Mouse (Mus musculus) liver, postnatal 0 days (tissue): Measurements from ENCODE around the gene Shq1. TPM values are rescaled to one million over a fixed set of nuclear protein-coding genes. Genes with fewer than 3 reads are reported as not detected.

ENCODE experiments used
- ATAC-seq: fragments of 200-750 bp; cut with Nextera tagmentation; 2 replicates; pipeline ENCODE4 v1.8.0; 2017; ENCODE audit warnings: mild to moderate bottlenecking, moderate library complexity
- DNase-seq: peaks from one replicate; pipeline ENCODE4 v3.0.0-alpha.2; 2016
- H3K27ac ChIP-seq: fragments of 300-500 bp; sonication (generic); 2 replicates; pipeline ENCODE4 v1.5.1; 2014; ENCODE audit warnings: antibody characterized with exemption, moderate library complexity, mild to moderate bottlenecking, low read depth
- H3K27me3 ChIP-seq: fragments of 300-500 bp; sonication (generic); 2 replicates; pipeline ENCODE4 v1.6.1; 2014; ENCODE audit warnings: low read length, control low read depth, mixed read lengths; ENCODE audit not compliant: insufficient read depth
- H3K36me3 ChIP-seq: fragments of 300-500 bp; sonication (generic); replicated peaks from 2 replicates; pipeline ENCODE4 v1.6.1; 2014; ENCODE audit warnings: mild to moderate bottlenecking, control low read depth, low read length, moderate library complexity, mixed read lengths; ENCODE audit not compliant: insufficient read depth
- H3K4me1 ChIP-seq: fragments of 300-500 bp; sonication (generic); 2 replicates; pipeline ENCODE4 v1.6.1; 2014; ENCODE audit warnings: antibody characterized with exemption, mild to moderate bottlenecking, control low read depth; ENCODE audit not compliant: insufficient read depth
- H3K4me2 ChIP-seq: fragments of 300-500 bp; sonication (generic); 2 replicates; pipeline ENCODE4 v1.6.1; 2014; ENCODE audit warnings: low read depth, mild to moderate bottlenecking, low read length, moderate library complexity, mixed read lengths
- H3K4me3 ChIP-seq: fragments of 300-500 bp; sonication (generic); 2 replicates; pipeline ENCODE4 v1.5.1; 2014; ENCODE audit warnings: low read depth, low read length
- H3K9ac ChIP-seq: fragments of 300-500 bp; sonication (generic); replicated peaks from 2 replicates; pipeline ENCODE4 v1.6.1; 2014; ENCODE audit warnings: mild to moderate bottlenecking, moderate library complexity
- H3K9me3 ChIP-seq: fragments of 300-500 bp; sonication (generic); 2 replicates; pipeline ENCODE4 v1.6.1; 2016; ENCODE audit warnings: mild to moderate bottlenecking, control low read depth, low read length, mixed read lengths
- CTCF ChIP-seq: sonication (generic); IDR thresholded peaks from 2 replicates; pipeline ENCODE4 v1.5.1; 2016; ENCODE audit warnings: antibody characterized with exemption, low read depth
- EP300 ChIP-seq: IDR thresholded peaks from 2 replicates; pipeline ENCODE4 v1.6.1; 2016; ENCODE audit warnings: antibody characterized with exemption, low read depth, mild to moderate bottlenecking
- WGBS: fragments of 180-500 bp; shearing (Covaris S2); extraction: QIAGEN DNeasy Blood & Tissue Kit; methylation state at CpG from one replicate; pipeline ENCODE4 v1.1.7; 2014; ENCODE audit not compliant: insufficient replicate concordance; 5-methylcytosine and 5-hydroxymethylcytosine counted together
- polyA plus RNA-seq: library from polyadenylated mRNA; unstranded; fragments of >200 nt; fragmentation: Nextera tagmentation; extraction: Ambion mirVana; gene quantifications from 2 replicates; pipeline ENCODE4 v1.2.1, GENCODE M21; 2015

Shq1 gene
- polyA plus RNA-seq, 1 experiment from 2014 or later, result 6.4 TPM

DNA sequence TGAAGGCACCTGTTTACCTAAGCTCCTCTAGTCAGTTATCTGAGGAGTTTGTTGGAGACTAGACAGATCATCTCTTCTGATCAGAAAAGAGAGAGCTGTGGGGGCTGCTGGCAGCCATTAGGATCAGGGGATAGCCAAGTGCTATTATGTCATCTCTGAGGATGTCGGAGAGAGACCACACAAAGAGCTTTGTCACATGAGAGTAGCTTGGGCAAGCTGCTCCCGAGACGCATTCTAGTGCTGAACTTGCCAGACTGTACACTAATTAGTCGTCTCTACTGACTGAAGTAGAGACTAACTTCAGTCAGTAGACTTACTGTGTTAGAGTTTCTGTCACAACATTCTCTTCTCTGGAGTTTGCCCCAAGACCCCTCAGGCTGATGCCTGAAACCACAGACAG, 106.4 kb downstream of the Shq1 start:
- ATAC-seq (no peak), DNase-seq (no peak)
- no peaks in the 10 kb centered on the region for H3K9me3 ChIP-seq
- peaks cover 22% of the 10 kb centered on the region for H3K27me3 ChIP-seq
- no peaks in the 10 kb centered on the region for H3K36me3 ChIP-seq
- 76% methylated on average over 4 of the region's 4 CpGs for WGBS
- no peak overlapping the region for H3K4me2 ChIP-seq
- H3K9ac ChIP-seq, result no peak overlapping the region
- peaks cover 13% of the 10 kb centered on the region for H3K4me1 ChIP-seq
- TF ChIP-seq EP300 (no peak), CTCF (no peak)
- H3K27ac ChIP-seq, result no peak overlapping the region
- H3K4me3 ChIP-seq, result no peak overlapping the region

DNA sequence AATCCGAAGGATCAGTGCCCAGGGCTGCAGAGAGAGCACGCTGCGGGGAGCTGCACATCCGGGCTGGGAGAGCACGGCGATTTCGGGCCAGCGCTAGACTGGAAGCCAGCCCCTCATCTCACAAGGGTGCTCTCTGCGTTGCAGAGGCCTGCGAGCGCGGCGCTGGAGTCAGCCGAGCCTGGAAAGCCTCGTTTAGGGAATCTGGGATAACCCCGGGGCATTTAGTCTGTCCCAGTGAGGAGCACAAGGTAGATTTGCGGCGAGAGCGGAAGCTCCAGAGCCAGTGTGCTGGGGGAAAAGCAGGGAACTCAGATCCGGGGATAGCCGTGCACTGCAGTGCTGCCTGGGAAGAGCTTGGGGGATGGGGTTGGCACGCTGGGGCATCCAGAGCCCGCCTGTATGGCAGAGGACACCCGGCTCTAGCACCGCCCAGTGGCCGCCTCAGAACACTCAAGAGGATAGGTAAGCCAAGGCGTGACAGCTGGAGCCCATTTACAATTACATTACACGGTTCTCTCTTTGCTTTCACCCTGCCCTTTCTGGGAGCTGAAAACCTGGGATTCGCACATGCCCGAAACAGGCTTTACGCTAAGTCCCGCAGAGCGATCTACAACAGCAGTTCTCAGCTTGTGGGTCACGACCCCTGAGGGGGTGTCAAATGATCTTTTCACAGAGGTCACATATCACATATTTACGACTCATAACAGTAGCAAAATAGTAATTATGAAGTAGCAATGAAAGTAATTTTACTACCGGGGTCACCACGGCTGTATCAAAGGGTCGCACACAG, 107.2 kb downstream of the Shq1 start:
- DNase-seq, result peak; percentile 74
- Histone ChIP-seq H3K9ac (peak overlapping the region; percentile 30; the same call in 1 of the 2 replicates), H3K36me3 (no peaks in the 10 kb centered on the region), H3K9me3 (no peaks in the 10 kb centered on the region), H3K4me1 (peaks cover 13% of the 10 kb centered on the region), H3K27ac (no peak overlapping the region), H3K4me2 (peak overlapping the region; percentile 85), H3K4me3 (peak overlapping the region; percentile 48), H3K27me3 (peaks cover 22% of the 10 kb centered on the region)
- 9% methylated on average over 38 of the region's 38 CpGs for WGBS
- TF ChIP-seq CTCF (peak; percentile 66), EP300 (no peak)
- peak; percentile 89 for ATAC-seq

DNA sequence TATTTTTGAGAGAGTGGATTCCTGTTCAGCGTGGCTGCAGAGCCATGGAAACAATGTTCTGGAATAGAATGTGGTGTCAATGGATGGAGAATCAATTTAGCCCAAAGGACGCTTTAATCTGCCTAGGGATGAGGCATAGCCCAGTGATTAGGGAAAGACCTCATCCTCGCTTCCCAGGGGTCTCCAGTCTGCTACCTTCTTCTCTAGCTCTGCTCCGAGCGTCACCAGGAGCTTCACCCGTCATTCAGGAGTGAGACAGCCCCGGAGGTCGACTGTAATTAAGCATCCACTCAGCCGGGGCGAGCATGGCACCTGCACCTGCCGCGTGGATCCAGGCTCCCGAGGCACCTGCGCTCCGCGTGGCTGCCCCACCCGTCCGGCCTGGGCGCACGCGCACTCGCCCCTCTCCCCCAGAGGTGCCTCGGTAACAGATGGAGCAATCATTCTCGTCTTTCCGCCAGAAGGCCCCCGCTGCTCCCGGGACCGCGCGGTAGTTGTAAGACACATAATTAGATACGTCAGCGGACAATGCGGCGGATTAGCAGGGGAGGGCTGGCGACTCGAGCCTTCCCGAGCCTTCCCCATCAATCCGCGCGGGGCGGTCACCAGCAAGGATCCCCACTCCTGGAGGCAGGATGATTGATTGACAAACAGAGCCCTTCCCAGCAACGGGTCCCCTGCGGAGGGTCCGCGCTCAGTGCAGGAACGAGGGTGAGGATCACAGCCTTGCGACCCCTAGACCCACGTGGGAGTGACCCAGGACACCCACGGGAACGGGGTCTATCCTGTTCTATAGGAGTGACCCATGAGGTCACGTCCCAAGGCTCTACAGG, 108.0 kb downstream of the Shq1 start:
- no peaks in the 10 kb centered on the region for H3K36me3 ChIP-seq
- WGBS, result 2% methylated on average over 51 of the region's 51 CpGs
- H3K9ac ChIP-seq, result peak overlapping the region; percentile 30; the same call in 1 of the 2 replicates
- H3K4me1 ChIP-seq, result peaks cover 13% of the 10 kb centered on the region
- H3K27ac ChIP-seq, result no peak overlapping the region
- H3K27me3 ChIP-seq, result peaks cover 22% of the 10 kb centered on the region
- peak; percentile 14 for ATAC-seq
- no peaks in the 10 kb centered on the region for H3K9me3 ChIP-seq
- peak overlapping the region; percentile 48 for H3K4me3 ChIP-seq
- H3K4me2 ChIP-seq, result peak overlapping the region; percentile 85
- TF ChIP-seq EP300 (no peak), CTCF (no peak)
- DNase-seq, result peak; percentile 26

DNA sequence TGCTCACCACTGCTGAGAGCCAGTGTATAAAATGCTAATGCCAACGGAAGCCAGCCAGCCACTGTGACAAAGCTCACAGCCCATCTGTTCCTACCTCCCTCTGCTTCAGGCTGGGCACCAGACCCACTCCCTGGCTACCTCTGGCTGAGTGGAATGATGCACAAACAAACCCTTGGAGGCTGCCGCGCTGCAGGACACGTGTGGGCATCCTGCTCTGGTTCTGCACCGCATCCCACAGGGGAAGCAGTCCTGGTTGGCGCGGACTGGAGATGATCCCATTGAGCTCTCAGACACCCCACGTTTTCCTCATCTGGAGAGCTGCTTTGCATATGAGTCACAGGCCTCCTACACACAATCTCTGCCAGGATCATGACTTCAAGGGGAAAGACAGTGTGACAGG, 112.9 kb downstream of the Shq1 start:
- H3K27me3 ChIP-seq, result peaks cover 8% of the 10 kb centered on the region
- no peak overlapping the region for H3K4me3 ChIP-seq
- ATAC-seq, result no peak
- WGBS, result 74% methylated on average over 8 of the region's 8 CpGs
- H3K9ac ChIP-seq, result no peak overlapping the region
- peaks cover 3% of the 10 kb centered on the region for H3K4me1 ChIP-seq
- H3K36me3 ChIP-seq, result no peaks in the 10 kb centered on the region
- DNase-seq, result no peak
- H3K27ac ChIP-seq, result no peak overlapping the region
- no peaks in the 10 kb centered on the region for H3K9me3 ChIP-seq
- TF ChIP-seq EP300, result no peak
- no peak for TF ChIP-seq CTCF
- H3K4me2 ChIP-seq, result no peak overlapping the region

DNA sequence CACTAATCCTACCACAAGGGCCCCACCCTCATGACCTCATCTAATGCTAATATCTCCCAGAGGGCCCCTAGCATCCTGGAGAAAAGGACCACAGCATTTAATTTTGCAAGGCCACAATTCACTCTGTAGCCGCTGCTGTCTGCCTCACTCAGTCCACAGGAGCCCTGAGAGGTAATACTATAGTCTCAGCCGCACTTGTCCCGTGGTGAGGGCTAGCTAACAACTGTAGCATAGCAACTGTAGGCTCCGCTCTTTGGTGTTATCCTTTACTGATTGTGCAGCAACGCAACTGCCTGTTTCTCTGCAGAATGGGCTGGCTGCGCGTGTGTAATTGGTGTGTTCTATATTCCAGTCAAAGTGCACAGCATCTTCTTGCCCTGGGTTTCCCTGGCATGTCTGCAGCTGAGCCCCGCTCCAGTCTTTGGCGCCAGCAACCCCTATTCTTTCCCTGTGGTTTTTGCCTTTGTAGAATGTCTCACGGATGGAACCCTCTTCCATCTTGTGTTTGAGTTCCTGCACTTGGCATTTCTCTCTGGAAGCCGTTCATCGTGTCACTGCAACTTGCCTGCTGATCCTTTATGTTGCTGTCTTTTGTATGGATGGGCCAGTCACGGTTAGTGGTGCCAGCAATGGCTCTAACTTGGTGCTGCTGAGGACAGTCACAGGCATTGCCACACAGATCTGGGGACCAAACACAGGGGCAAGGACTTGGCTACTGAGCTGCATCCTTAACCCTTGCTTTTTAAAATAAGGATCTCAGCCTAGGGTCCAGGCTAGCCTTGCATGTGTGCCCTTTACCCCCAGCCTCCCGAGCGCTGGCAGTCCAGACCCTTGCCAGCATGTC, 128.6 kb downstream of the Shq1 start:
- H3K27me3 ChIP-seq, result no peaks in the 10 kb centered on the region
- no peak overlapping the region for H3K27ac ChIP-seq
- H3K4me1 ChIP-seq, result peaks cover 2% of the 10 kb centered on the region; the same call in 1 of the 2 replicates
- no peak overlapping the region for H3K4me3 ChIP-seq
- WGBS, result 74% methylated on average over 15 of the region's 15 CpGs
- no peaks in the 10 kb centered on the region for H3K9me3 ChIP-seq
- H3K36me3 ChIP-seq, result no peaks in the 10 kb centered on the region
- no peak for TF ChIP-seq CTCF
- TF ChIP-seq EP300, result no peak
- ATAC-seq (no peak), DNase-seq (no peak)
- H3K9ac ChIP-seq, result no peak overlapping the region
- H3K4me2 ChIP-seq, result no peak overlapping the region
